Mouse (Mus musculus) liver, adult (tissue): Measurements from ENCODE around the gene Gm11492.

Source experiments
- GATA4 ChIP-seq: IDR thresholded peaks from 2 replicates; pipeline ENCODE4 v1.6.1; 2014; ENCODE audit warnings: mild to moderate bottlenecking, low read length; ENCODE audit not compliant: insufficient replicate concordance

Gm11492 gene

GRCm38 (mm10) chr11:87571361-87571950, 5.0 kb downstream of the Gm11492 start:
- no peak for TF ChIP-seq GATA4

- TF ChIP-seq GATA4, result no peak
These were observed 7.3 kb downstream of the Gm11492 start for GRCm38 (mm10) chr11:87573751-87574150.

GRCm38 (mm10) chr11:87574520-87575180, 8.2 kb downstream of the Gm11492 start:
- TF ChIP-seq GATA4, result no peak

- no peak for TF ChIP-seq GATA4
These were observed 11.3 kb downstream of the Gm11492 start for GRCm38 (mm10) chr11:87577601-87578248.

- peak; percentile 7; the same call in 1 of the 2 replicates for TF ChIP-seq GATA4
These were observed 12.0 kb downstream of the Gm11492 start for GRCm38 (mm10) chr11:87578249-87578962.

GRCm38 (mm10) chr11:87578963-87579601, 12.6 kb downstream of the Gm11492 start:
- no peak; the same call in 1 of the 2 replicates for TF ChIP-seq GATA4

GRCm38 (mm10) chr11:87579713-87580112, 13.3 kb downstream of the Gm11492 start:
- TF ChIP-seq GATA4, result no peak

- TF ChIP-seq GATA4, result no peak
These were observed 14.2 kb downstream of the Gm11492 start for GRCm38 (mm10) chr11:87580543-87581085.

GRCm38 (mm10) chr11:87581161-87581865, 14.9 kb downstream of the Gm11492 start:
- no peak for TF ChIP-seq GATA4

GRCm38 (mm10) chr11:87581933-87582710, 15.7 kb downstream of the Gm11492 start:
- TF ChIP-seq GATA4, result no peak

- no peak for TF ChIP-seq GATA4
These were observed 17.0 kb downstream of the Gm11492 start for GRCm38 (mm10) chr11:87583291-87584034.

GRCm38 (mm10) chr11:87584711-87585505, 18.5 kb downstream of the Gm11492 start:
- TF ChIP-seq GATA4, result no peak
